Mouse (Mus musculus): ENCODE measurements at regions not wholly inside any gene's neighbourhood (a gene's known extent, or its start where the extent isn't known, plus 50 kb on each side); places are given as distances from the start of the nearest gene placed in this dataset.

DNA sequence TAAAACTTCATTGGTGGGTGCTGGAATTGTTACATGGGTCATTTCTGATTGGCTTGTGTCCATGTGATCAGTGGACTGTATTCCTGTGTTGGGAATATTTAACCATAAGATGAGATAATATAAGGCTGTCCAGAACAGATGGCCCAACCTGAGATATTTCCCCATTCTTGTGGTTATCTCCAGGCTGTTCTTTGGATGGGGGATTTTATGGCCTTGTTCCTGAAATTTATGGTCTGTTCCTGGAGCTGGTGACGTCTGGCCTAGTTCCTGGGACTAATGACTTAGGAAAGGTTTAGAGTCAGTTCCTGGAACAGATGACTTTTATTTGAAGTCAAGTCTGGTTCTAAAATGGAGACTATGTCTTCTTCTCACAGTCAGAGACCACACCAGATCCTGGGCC lies 64.8 kb upstream of the Adgra1 start:
- no peak for TF ChIP-seq CTCF (IDR thresholded peaks at IDR 0.05; ENCODE audit: extremely low read depth, insufficient read length, insufficient replicate concordance, low read depth, low read length)
- no peak for TF ChIP-seq POLR2A (IDR thresholded peaks at IDR 0.05; ENCODE audit: low read depth, low read length)

All from small intestine, adult 2 months (tissue).